Mouse (Mus musculus): ENCODE results near the gene Ptp4a2.

Gene Ptp4a2

DNA sequence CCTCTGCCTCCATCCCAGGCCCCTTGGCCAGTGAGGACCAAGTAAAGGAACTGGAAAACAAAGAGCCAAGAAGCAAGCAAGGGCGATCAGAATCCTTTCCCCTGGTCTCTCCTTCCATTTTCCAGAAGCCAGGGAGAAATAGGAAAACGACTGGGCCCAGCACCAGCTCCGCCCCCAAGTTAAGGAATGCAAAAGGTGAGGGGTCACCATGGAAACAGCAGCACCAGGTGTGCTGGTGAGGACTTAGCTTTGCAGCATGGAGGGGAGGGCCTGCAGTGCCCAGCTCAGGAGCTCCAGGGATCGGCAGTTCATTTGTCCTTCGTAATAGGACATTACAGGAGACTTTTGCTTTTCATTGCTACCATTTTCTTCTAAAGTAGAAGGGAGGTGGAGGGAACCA, 13.0 kb upstream of the Ptp4a2 start:
- DNase-seq: no peak

DNA sequence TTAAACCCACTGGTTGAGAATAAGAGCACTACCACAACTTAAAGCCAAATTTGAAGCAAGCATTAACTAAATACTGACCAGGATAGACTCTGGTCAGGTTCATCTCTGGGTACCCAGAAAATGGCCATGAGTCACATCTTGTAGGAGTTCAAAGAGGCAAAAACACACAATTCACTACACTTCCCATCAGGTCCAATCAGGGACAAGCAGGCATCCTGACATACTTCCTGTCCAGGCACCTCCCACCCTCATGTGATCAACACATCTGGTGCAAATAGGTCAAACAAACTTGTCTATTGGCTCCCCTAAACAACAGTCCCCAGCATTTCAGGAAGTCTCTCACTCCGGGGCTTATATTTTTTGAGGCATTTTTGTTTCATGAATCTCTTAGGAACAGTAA, 7.7 kb upstream of the Ptp4a2 start:
- DNase-seq: no peak

DNA sequence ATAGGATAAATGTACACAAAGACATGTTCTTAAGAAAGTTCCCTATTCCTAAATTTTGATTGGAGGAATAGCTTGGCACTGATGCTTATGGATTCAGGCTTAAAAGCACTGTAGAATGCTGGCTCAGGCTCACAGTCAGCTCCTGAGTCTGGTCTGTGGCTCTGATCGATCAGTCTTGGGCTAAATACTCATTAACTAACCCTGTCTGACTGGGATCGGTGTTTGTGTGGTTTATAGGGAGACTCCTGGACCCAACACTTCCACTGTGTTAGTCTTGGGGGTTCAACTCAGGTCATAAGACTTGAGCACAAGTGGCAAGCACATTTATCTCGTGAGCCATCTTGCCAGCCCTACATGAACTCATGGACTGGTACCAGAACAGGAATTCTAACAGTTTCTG, 6.0 kb upstream of the Ptp4a2 start:
- DNase-seq: no peak

DNA sequence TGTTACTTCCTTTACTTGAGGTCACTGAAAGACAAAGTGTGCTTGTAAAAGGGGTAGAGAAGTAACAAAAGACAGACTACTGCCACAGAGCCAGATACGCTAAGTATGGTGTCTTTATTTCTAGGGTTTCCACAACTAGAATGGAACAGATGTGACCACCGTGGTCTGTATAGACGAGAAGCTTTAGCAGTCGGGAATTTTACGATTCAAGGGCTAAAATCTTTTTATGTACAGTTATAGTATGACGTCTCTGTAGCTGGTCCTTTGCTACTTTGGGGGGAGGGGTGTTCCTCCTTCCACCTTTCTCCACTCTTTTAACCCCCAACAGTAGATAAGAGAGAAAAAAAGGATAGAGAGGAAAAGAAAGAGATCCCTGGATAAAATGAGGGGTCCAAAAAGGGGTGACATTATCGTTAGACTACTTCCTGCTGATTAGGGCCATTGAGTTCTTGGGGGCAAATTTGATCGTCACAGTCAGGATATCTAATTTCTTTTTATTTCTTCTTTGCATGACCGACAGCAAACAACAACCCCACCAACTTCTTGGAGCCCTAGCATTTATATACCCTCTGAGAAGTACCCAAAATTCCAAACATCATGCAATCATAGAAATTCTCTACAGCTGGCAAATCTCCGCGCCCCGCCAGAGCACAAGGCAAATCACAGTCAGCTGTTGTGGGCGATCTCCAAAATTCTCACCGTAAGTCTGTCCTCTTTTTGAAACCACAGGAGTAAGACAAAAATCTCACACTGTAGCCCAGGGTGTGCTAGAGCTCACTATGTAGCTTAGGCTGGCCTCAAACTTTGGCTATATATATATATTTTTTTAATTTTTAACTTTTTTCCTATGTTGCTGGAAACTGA, 818 bp downstream of the Ptp4a2 start:
- no peak for DNase-seq

DNA sequence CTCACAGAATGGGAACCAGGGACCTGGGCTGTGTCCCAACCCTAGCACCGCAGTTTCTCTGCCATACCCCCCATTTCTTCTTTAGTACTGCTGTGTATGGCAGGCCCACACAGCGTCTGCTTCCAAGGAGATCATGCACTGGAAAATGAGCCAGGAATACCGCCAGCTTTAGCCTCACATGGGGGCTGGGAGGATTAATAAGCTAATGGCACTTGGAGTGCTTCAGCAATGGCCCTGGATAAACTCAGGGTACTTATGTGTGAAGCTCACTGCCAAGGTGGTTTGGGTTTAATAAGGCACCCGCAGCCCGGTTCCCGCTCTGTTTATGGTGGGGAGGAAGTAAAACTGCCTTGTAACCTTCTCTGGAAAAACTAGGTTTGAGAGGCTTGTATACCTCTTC, 6.6 kb downstream of the Ptp4a2 start:
- no peak for DNase-seq

DNA sequence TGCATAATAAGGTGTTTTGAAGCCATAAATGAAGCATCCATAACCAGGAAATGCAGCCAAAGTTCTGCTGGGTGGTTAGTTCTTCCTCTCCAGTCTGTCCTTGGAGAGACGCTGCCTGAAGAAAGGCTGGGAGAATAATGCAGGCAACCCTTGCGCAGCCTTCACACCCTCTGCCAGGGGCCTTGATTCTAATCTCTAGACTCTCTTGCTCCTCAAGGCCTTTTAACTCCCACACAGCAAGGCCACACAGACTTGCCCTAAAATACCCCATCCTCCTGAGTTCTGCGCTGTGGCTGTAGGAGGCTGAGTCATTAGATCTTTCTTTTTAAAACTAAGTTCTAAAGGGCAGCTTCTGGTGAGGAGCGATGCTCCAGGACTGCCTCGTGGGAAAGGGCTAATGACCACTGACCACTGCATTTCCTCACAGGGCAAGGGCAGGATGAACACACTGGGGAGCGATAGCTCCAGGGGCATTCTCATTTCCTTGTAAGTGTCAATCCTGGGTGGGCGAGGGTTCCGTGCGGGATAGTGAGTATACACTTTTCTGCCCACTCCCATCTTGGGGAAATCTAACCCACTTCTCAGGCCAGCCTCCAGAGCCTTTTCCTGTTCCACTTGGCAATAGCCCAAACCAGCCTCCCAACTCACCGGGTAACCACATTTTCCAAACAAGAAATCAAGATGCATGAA, 7.6 kb downstream of the Ptp4a2 start:
- DNase-seq: peak; percentile 47 to 60

DNA sequence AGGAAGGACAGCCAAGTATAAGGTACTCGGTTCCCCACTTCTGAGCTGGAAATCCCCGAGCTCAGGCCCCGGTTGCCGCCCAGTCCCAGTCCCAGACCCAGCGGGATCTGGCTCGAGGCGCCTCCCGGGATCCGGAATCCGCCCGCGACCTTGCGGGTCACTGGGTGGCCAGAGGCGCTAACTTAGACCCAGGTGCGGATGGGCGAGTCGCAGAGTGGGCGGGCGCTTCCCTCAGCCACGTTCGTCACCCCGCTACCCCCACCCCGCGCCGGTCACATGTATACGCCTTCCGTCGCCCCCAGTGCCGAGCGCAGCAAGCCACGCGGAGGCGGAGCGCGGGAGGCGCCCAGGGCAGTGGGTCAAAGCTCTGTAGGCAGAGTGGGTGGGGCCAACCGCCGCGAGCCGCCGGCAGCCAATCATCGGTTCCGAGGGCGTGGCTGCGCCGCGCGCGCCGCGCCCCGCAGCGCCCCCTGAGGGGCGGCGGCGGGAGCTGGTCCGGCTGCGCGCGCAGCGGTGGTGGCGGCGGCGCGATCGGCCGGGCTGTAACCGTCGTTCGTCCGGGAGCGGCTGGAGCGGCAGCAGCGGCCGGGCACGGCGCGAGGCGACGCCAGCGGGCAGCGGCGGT, 8.8 kb downstream of the Ptp4a2 start:
- peak; percentile 99 for DNase-seq

DNA sequence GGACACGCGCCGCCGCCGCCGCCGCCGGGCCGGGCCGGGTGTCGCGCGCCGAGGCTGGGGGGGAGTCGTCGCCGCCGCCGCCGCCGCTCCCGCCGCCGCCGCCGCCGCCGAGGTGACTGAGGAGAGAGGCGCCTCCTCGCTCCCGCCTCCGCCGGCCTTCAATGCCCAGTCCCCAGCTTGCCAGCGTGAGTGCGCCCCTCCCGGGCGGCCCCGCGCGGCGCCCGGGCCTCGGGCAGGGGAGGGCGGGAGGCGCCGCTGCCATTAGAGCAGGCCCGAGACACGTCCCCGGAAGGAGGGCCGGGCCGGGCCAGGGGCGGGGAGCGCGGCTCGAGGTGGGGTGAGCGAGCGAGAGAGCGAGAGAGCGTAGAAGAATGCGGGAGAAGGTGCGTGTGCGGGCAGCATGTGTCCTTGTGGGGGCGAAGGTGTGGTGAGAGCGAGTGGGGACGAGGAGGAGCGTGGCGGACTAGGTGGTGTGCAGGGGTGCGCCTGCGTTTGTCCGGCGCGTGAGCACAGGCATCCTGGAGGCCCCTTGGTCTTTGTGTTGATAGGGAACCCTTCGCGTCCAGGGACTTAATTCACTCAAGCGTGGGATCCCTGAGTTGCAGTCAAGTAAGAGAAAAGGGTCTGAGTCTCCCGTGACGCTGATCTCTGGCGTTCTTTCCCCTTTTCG, 9.5 kb downstream of the Ptp4a2 start:
- DNase-seq: peak; percentile 86 to 90

DNA sequence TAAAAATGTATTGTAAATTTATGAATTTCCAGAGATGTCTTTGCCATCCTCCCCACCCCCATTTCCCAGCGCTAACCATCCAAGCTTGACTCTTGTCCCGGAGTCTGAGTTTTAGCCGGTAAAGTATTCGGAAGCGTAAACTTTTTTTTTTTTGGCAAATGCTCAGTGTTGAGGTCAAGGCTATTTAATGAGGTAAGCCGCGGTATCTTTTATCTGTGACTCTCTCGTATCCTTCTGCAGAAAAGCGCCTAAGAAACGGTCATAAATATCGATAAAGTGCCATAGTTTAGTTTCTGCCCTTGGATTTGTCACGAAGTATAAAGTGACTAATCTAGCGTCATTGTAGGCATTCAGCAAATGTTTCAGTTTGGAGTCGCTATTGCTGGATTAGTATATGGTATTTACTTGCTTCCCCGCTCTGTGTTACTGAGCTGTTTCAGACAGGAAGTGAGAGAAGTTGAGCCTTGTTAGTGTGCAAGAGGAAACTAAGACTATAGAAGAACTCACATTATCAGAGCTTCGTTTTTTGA, 10.1 kb downstream of the Ptp4a2 start:
- no peak for DNase-seq

DNA sequence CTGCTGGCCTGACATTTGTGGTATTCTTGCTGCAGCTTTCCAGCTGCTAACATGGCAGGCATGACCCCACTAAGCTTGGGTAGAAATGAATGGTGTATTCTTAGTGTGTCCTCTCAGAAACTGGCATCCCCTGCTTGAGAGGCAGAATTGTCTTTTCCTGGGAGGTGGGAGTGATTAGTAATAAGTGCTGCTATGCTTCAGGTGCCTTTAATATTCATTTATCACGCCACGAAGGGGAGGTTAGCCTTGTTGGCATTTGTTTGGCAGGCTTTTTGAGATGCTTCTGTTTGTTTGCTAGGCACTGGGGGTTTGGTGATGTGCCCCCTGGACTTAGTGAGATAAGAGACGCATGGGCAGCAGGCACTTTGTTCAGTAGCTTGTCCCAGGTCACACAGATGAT, 11.3 kb downstream of the Ptp4a2 start:
- no peak for DNase-seq

DNA sequence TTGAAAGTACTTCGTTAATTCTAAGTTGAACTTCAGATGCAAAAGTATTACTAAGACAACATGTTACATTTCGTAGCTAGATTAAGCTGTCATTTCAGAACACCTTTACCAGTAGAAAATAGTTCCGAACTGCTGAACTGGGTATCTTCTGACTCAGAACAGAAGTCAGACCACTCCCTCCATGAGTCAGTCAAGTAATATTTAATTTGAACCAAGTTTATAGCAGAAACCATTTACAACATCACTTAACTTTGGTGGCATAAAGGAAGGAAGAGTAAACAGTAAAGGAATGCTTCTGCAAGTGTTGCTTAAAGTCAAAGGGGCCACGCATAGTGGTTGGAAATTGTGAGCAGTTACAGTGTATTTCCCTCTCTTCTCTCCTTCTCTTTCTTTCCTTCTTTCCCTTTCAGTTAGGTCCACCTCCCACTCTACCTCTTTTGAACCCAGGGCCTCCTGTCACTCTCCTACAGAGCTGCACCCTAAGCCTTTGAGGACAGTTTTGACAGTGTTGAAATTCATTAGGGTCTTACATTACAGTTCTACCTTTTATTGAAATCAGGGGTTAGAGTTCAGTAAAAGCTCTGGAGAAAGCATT, 12.3 kb downstream of the Ptp4a2 start:
- no peak for DNase-seq

DNA sequence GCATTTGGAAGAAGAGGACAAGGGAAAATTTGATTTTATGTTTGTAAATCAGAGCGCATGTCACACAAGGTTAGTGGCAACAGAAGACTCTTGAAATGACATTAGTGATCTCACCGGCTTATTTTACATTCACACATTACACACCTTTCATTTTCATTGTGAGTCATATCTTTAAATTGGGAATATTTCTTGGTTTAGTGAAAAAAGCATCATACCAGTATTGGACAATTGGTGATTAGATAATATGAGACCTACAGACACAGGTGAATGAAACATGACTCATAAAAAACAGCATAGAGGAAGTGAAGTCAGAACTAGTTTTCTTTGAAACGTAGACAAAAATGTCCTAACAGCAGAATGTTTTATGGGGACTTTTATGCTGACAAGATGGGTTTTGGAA, 16.6 kb downstream of the Ptp4a2 start:
- no peak for DNase-seq

DNA sequence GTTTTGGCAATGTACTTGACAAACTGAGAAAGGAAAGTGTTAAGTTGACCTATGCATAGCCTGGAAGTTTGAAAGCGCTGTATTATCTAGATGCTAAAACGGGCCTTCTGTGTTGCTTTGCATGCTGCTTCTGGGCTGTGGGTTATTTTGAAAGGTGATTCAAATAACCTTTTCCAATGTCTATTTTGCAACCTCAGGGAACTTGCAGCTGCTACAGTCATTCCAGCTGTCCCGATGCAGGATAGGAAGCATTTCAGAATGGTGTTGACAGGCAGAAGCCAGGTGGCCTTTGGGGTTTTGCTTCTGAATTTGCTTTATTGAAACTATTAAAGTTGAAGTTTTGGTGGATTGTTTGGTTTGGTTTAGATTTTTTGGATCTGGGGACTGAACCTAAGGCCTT, 17.1 kb downstream of the Ptp4a2 start:
- DNase-seq: peak; percentile 23 to 32

DNA sequence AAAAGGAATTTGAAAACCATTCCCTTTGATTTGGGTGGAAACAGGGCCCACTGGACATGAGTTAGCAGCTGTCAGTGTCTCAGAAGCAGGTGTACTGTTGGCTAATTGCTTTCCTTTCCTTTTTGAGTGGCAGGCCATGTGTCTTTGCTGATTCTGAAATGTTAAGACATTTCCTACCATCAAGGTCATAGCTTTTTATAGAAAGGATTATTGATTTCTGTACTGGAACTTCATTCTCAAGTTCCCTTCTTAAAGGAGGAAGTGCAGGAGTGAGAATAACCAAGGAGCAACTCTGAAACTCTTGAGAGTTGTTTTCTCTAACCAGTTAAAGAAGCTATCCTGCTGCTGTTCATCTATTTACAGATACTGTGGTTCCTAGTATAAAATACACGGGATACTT, 18.8 kb downstream of the Ptp4a2 start:
- no peak for DNase-seq

DNA sequence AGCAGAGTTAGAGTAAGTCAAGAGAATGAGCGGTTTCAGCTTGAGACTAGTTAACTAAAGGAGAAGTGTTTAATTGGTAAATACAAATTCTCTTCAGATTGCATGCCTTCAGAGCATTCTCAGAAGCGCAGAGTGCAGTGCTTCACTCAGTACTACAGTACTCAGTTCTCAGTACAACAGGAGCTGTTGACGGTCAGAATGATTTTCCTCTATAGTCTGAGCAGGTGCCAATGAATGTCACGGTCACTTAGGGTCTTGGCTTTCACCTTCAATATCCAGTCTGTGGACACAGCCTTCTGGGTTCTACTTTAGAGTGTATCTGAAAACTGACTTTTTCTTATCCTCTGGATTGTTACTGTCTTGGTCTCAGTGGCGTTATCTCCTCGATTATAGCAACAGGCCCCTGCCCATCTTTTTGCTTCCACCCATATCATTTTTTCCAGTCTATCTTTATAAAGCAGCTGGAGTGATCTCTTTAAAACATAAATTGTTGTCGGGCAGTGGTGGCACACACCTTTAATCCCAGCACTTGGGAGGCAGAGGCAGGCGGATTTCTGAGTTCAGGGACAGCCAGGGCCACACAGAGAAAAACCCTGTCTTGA, 19.4 kb downstream of the Ptp4a2 start:
- DNase-seq: no peak

DNA sequence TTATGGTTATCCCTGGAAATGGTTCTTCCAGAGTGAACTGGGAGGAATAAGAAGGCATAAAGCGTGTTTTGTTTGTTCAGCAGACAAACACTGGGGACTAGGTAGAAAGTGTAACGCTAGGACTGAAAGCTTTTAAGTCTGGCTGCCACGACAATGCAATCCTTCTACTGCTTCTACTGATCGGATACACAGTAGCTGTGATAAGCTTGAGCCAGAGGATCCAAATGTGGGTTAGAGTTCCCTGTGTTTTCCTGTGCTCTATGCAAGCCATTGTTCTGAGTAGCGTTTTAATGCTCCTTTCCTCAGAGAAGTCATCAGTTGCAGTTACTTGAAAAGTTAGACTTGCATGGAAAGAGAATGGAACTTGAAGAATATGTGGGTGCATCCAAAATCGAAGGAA, 23.6 kb downstream of the Ptp4a2 start:
- DNase-seq: no peak

DNA sequence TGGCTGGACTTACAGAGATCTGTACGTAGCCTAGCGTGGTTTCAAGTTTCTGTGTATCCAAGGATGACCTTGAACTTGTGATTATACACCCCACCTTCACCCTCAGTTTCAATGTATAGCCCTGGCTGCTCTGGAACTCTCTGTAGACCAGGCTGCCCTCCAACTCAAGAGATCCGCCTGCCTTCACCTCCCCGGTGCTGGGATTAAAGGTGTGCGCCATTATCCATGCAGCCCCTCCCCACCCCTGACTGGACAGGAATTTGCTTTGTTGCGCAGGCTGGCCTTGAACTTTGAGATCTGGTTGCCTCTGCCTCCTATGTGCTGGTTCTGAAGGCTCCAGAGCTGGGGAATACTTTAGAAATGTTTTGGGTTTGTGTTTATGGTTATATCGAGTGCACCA, 24.3 kb downstream of the Ptp4a2 start:
- DNase-seq: no peak

DNA sequence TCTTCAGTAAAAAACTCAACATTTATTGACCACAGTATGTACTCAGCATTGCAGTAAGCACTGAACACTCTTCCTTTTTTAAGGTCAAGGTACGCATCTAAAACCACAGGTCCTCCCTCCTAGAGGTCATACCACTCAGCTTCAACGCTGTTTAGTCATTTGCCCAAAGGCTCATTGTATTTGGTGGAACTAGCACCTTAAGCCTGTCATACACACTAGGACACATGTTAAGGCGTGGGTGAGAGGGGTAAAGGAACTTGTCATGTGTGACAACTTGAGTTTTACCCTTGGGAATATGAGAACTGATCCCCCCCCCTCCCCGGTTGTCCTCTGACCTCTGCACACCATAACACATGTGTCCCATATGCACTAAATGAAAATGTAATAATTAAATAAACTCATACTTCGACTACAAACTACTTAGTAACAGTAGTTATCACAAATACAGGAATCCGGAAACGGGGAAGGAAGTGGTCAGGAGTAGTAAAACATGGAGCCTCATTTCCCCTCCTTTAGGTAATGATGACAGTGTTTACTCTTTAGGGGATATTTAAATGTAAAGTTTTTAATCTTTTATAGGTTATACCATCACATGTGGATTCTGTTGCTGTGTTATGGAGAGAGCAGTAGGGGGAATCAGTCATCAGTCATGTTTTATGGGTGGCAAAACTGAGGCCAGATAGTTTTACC, 29.0 kb downstream of the Ptp4a2 start:
- DNase-seq: no peak

DNA sequence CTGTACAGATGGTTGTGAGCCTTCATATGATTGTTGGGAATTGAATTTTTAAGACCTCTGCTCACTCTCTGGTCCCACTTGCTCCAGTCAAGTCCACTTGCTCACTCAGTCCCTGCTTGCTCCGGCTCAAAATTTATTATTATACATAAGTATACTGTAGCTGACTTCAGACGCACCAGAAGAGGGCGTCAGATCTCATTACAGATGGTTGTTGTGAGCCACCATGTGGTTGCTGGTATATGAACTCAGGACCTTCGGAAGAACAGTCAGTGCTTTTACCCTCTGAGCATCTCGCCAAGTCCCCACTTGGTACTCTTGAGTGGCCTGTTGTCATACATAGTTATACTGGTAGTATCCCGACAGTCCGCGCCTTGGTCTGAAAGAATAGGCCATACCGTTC, 35.8 kb downstream of the Ptp4a2 start:
- no peak for DNase-seq

DNA sequence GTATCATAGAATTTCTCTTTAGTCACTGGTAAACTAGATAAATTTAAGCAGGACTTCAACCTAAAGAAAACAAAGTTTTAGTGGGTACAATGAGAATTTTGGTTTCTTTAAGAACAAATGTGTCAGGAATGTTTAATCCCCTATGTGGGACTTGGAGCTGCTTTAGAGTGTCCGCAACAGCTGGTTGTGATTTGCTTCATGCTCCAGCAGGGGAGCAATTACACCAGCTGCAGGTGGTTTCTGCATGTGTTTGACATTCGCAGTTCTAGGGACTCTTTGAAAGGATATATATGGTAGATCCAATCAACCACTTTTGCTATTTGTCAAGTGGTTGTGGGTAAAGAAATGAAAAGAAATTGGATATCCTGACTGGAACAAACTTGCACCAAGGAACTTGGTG, 39.5 kb downstream of the Ptp4a2 start:
- DNase-seq: no peak

DNA sequence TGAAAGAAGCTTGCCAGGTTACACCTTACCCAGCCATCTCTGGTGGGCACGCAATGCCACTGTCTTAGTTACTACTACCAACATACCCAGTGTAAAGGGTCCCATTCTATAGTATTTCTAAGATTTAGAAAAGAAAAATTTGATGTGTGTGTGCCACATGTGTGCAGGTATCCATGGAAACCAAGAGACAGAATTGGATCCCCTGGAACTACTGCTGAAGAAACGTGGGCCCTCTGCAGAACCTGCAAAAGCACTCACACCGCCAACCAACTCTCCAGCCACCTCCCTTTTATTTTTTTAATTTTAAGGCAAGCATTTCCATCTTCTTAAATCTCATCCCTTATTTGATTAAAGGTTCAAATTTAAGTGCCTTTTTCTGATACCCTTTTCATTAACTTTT, 40.8 kb downstream of the Ptp4a2 start:
- no peak for DNase-seq

DNA sequence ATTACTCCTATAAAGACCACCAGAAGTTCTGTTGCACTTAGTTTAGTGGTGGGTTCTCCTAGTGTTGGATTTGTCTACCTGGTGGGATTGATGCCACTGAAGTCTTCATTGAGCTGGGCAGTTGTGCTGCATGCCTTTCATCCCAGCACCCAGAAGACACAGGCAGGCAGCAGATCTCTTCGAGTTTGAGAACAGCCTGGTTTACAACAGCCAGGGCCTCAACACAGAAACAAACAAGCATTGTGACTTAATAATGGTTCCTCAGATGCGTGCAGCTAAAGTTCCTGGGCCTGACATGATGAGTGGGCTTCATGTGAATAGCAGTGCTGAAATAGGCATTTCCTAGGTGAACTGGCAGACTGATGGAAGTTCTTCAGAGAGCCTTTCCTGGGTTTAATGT, 42.0 kb downstream of the Ptp4a2 start:
- DNase-seq: no peak
